Mouse (Mus musculus) urinary bladder, postnatal 36 days (tissue): Measurements from ENCODE around the gene Acsf3.

Experiments used
- DNase-seq, 2 experiments: peaks; one replicate each; pipeline ENCODE4 v3.0.0; 2022; ENCODE audit warnings: low spot score in 2 of 2, mixed read lengths in 1 of 2

The Acsf3 gene

DNA sequence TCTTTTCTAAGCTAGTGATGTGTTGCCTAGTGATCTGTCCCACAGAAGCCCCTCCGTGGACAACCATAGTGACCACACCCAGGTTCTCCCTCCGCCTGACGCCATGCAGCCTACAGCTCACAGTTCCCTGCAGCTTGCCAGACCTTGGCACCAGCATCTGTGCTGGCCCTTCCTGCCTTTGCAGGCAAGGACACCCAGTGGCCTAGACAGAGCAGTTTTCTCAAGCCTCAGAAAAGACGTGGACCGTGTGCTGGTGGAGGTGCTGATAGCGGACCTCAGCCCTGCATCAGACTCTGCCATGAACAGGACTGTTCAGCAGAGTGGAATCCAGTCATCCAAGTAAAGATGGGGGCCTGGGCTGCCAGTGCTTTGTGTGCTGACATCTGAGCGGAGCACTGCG is 35.1 kb downstream of the Acsf3 start:
- no peak for DNase-seq

DNA sequence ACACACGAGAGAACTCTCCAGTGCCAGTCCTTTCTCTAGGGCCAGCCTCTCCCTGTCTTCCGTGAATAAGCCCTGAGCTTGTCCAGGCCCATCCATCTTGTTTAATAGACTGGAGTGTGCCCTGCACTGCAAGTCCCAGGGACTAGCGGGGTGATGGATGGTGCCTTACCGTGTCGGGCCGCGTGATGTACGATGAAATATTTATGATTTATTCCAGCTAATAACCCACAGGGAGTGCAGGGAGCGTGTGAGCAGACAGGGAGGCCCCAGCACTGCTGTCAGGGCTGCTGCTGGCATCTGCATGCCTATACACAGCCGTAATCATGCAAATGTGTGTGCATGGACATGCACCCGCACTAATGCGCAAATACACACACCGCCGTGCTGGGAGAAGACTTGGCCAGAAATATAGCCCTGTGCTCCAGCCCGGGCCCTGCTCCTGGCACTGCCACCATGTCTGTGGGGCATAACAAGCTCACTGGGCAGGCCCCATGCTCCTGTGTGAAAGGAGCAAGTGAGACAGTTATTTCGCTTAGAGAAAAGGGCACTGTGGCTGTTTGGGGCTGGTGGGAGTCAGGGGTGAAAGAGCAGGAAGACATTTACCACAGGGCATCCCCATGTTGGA is 36.7 kb downstream of the Acsf3 start:
- DNase-seq: no peak

- no peak for DNase-seq
Measured at GRCm38 (mm10) chr8:122812610-122813250, 37.4 kb downstream of the Acsf3 start.

DNA sequence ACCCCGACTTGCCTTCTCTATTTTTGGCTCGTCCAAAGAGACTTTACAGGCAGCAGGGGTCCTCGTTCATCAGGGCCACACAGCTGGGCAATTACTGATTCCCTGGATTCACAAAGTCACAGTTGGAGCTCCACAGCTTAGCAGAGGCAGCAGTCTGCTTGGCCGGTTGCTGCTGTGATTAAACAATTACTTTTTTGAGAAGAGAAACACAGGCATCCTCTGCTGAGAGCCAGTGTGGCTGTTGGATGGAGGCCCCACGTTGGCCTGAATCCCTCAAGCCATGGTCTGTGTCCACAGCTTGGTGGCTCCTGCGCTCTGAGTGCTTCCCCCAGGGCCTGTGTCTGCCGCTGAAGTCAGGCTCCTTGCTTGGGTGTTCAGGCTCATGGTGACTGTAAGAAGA is 39.3 kb downstream of the Acsf3 start:
- no peak for DNase-seq

GRCm38 (mm10) chr8:122816965-122817364 is 41.7 kb downstream of the Acsf3 start:
- no peak for DNase-seq

DNA sequence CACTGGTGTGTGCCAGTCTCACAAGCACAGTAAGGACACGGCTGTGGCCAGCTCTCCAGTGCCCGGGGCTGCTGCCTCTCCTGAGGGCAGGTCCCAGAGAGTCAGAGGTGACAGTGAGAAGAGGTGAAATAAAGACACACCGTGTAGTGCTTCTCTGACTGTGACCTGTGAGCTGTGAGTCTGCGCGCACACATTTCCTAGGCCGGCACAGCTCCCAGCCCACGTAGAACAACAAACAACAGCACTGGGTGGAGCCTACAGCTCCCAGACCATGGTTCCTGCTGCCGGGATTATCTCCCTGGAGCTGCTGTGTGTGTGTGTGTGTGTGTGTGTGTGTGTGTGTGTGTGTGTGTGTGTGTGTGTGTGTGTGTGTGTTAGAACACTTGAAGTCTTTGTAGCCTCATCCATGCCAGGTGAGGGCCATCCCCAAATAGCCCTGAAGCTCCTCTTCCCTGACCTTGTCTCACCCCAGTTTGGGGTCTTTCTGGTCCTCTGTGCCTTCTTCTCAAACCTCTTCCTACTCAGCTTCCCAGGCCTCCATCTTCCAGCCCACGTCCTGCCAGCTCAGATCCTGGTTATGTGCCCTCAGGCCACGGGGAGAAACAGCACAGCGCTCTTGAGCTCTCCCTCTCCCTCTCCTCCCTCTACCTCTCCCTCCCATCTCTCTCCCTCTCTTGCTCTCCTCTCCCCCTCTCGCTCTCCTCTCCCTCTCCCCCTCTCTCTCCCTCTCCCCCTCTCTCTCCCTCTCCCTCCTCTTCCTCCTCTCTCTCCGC is 42.6 kb downstream of the Acsf3 start:
- no peak for DNase-seq

- DNase-seq: no peak
Measured at GRCm38 (mm10) chr8:122819776-122820175, 44.5 kb downstream of the Acsf3 start.

- DNase-seq: no peak
Measured at GRCm38 (mm10) chr8:122824571-122824970, 49.3 kb downstream of the Acsf3 start.

- DNase-seq: no peak
Measured at GRCm38 (mm10) chr8:122824986-122825385, 49.7 kb downstream of the Acsf3 start.

DNA sequence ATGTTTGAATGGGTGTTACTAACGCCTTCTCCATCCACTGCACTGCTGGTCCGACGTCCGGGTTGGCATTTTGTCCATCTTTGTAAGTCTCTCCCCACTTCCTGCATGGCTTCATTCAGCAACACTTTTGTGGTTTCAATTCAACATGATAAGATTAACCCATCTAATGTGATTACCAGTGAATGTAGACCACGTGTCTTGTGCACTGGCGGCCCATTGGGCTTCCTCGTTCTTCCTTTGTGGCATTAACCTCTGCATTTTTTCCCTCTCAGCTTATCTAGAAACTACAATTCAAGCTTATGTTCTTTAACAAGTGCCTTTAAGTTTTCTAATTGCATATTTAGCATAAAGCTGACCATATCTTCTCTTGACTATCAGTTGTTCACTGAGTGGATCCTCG is 50.1 kb downstream of the Acsf3 start:
- DNase-seq: no peak

GRCm38 (mm10) chr8:122829396-122829795 is 54.1 kb downstream of the Acsf3 start:
- no peak for DNase-seq

GRCm38 (mm10) chr8:122830349-122831061 is 55.2 kb downstream of the Acsf3 start:
- peak; percentile 88 to 92 for DNase-seq

GRCm38 (mm10) chr8:122834416-122834815 is 59.1 kb downstream of the Acsf3 start:
- DNase-seq: no peak

- DNase-seq: peak; percentile 67 to 76
Measured at GRCm38 (mm10) chr8:122834971-122835370, 59.7 kb downstream of the Acsf3 start.

DNA sequence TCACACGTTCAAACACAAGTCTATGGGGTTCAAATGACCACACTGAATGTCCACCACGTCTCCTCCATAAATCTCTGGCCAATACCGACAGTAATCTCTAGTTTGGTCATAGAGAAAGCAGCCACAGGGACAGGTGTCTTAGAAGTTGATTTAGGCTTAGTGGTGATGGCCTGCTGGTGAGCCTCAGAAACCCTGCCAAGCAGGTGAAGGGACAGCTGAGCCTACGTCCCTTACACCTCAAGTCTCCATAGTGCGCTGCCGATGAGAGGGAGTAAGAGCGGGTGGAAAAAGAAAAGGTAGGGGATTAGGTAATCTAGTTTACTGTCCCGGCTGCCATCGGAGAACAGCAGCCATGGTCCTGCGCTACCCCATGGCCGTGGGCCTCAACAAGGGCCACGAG is 60.9 kb downstream of the Acsf3 start:
- DNase-seq: no peak

DNA sequence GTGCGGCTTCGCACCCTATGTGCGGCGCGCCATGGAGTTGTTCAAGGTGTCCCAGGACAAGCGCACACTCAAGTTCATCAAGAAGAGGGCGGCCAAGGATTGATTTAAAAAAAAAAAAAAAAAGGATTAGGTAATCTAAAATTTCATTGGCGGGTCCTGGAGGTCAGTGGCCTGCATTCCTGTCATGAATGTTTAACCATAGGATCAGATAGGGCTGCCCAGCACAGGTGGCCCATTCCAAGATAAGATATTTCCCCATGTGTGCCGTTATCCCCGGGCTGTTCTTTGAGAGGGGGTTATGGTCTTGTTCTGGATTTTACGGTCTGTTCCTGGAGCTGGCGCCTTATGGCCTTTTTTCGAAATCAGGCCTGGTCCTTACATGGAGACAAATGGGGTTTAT is 61.4 kb downstream of the Acsf3 start:
- DNase-seq: no peak

DNA sequence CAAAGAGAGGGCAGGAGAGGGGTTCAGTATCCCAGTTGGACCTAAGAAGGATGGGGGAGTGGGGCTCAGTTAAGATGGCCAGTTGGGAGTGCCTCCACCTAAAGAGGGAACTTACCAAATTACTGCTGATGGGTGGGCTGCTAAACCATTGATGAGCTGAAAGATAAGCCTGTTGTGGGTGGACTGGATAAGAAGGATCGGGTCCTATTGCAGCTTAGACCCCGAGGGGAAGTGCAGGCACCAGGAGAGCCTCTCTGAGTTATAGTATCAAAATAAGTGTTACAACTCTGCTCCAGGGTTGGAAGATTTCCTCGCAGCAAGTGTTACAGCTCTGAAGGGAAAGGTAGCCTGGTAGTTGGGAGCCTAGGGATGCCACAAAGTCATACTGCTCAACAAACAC is 68.9 kb downstream of the Acsf3 start:
- DNase-seq: no peak

- peak in 1 of 2 experiments; percentile 52 for DNase-seq
Measured at GRCm38 (mm10) chr8:122845662-122846061, 70.4 kb downstream of the Acsf3 start.

GRCm38 (mm10) chr8:122847829-122848561 is 72.7 kb downstream of the Acsf3 start, which contains the start of gene Cdh15:
Gene Cdh15, plus strand, starts transcription at chr8:122847966.
- no peak for DNase-seq

DNA sequence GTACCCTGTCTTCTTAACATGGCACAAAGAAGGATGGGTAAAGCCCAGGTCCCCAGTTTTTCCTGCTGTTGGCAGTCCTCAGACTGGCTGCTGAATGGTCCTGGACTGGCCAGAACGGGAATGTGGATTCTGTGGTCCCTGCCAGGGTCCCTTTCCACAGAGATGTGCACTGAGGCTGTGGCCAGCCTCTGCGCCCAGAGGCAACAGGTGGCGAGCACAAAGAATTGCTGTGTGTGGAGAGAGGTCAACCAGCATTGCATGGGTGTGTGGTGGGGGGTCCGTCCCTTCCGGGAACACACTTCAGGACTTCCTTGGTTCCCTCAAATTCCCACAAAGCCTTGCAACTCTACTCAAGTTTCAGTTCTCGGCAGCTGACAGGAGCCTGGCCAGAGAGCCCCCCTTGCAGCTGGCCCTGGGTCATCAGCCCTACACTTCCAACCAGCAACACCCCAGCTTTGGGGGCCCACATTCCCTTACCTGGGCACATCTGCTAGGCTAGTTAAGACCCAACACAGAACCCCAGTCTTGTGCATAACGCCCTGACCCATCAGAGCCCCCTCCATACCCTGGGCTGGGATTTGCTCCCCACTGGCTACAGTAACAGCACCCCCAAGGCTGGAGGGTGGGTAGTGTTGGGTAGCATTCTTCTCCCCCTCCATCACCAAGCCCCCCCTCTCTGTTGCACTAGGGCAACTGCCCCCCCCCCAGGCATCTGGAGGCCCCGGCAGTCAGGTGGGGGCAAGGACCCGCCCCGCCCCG is 74.0 kb downstream of the Acsf3 start:
- no peak for DNase-seq
